Mouse (Mus musculus): ENCODE results near the gene Mcrip1.

- no peak for TF ChIP-seq CTCF (IDR thresholded peaks at IDR 0.05; ENCODE audit: low read depth)
- no peak; the same call in 1 of the 2 replicates for TF ChIP-seq EP300 (IDR thresholded peaks at IDR 0.05; ENCODE audit: low read depth)
Measured at GRCm38 (mm10) chr11:120510375-120511030, 39.0 kb downstream of the Mcrip1 start.

Data from liver, embryonic 14.5 days (tissue).